Mouse (Mus musculus): ENCODE results near the gene Gm6685. TPM values are rescaled to one million over a fixed set of nuclear protein-coding genes. Genes with fewer than 3 reads are reported as not detected.

The Gm6685 gene
- polyA plus RNA-seq, 1 experiment from 2014 or later, result 0.20 TPM

Other genes starting within 250 kb of the Gm6685 start
- gene Ccdc85a, start 244.5 kb upstream of the Gm6685 start, polyA plus RNA-seq (2016; fragmentation: Nextera tagmentation; extraction: Ambion mirVana), result 0.04 and 0.16 TPM in 2 replicates